Mouse (Mus musculus): Measurements from ENCODE around the gene Atp5g3.
"Not testable (repeated sequence)": the region's sequence is repeated elsewhere in the genome, so short reads cannot be mapped to it uniquely, and the experiment has no call there.

Gene Atp5g3

GRCm38 (mm10) chr2:73911175-73911700 is at the start of gene Atp5g3:
Gene Atp5g3, minus strand, starts transcription at chr2:73911326.
- peak; percentile 94 for DNase-seq (ENCODE audit: low read depth, low spot score)

DNA sequence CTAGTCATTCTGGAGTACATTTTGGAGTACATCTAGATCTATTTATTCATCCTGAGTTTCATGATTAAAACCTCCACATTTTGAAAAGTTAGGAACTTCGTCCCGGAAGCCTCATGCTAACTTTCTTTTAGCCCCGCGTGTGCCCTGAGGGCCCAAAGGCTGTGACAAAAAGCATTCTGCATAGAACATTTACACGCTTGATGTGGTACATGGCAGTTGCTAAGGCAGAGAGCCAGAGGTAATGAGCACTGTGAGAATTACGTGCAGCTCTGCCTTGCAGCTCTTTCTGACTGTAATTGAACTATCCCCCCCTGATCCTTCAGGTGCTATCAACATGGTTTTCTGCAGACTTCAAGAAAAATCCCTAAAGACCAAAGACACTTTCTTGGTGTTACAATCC is 47.2 kb upstream of the Atp5g3 start:
- DNase-seq (ENCODE audit: low read depth, low spot score), result no peak

- no peak for DNase-seq (ENCODE audit: low read depth, low spot score)
Observed at GRCm38 (mm10) chr2:73953612-73954011, 42.5 kb upstream of the Atp5g3 start.

- DNase-seq (ENCODE audit: low read depth, low spot score), result no peak
Observed at GRCm38 (mm10) chr2:73952597-73953219, 41.6 kb upstream of the Atp5g3 start.

DNA sequence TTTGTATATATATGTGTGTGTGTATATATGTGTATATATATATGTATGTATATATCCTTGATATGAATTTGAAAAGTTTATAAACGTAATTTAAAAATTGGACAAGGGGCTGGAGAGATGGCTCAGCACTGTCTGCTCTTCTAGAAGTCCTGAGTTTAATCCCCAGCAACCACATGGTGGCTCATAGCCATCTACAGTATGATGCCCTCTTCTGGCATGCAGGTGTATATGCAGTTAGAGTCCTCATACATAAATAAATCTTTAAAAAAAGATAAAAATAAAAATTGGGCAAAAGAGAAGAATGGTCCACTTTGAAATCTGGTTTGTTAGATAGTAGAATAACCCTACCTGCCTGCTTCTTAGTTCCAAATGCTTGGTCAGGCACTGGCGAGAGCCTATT is 36.2 kb upstream of the Atp5g3 start:
- DNase-seq (ENCODE audit: low read depth, low spot score), result peak; percentile 23

DNA sequence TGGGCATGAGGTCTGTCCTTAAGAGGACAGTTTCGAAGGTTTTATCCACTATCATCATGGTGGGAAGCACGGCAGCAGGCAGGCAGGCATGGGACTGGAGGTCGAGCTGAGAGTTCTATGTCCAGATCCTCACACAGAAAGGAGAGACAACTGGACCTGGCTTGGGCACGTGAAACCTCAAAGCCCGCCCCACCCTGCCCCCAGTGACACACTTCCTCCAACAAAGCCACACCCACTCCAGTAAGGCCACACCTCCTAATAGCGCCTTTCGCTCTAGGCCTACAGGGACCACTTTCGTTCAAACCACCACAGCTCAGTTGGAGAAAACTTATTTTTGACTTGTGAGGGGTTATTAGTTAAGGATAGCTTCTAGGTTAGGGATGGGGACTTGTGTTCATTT is 32.6 kb upstream of the Atp5g3 start:
- peak; percentile 15 for DNase-seq (ENCODE audit: low read depth, low spot score)

DNA sequence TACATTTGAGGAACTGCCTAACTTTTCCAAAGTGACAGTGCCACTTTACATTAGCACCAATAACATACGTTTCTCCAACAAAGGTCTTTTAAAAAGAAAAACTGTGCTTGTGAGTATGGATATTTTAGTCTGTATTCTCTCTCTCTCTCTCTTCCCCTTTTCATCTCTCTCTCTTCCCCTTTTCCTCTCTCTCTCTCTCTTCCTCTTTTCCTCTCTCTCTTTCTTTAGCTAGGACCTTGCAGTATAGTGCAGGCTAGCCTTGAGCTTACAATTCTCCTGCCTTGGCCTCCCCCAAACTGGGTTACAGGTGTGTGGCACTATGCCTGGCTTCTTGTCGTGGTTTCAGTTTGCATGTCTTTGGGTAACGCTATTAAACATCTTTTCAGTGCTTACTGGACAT is 31.7 kb upstream of the Atp5g3 start:
- peak; percentile 44 for DNase-seq (ENCODE audit: low read depth, low spot score)

DNA sequence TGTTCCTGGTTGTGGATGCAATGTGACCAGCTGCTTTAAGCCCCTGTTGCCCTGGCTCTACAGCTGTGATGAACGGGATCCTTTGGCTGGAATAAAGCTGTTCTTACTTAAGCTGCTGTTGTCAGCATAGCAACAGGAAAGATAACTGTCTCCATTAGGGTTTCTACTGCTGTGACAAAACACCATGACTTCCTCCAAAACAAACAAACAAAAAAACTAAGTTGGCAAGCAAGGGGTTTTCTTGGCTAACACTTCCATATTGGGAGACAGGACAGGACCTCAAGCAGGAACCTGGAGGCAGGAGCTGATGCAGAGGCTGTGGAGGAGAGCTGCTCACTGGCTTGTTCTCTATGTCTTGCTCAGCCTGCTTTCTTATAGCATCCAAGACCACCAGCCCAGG is 30.2 kb upstream of the Atp5g3 start:
- no peak for DNase-seq (ENCODE audit: low read depth, low spot score)

GRCm38 (mm10) chr2:73940471-73940870 is 29.3 kb upstream of the Atp5g3 start:
- no peak for DNase-seq (ENCODE audit: low read depth, low spot score)

DNA sequence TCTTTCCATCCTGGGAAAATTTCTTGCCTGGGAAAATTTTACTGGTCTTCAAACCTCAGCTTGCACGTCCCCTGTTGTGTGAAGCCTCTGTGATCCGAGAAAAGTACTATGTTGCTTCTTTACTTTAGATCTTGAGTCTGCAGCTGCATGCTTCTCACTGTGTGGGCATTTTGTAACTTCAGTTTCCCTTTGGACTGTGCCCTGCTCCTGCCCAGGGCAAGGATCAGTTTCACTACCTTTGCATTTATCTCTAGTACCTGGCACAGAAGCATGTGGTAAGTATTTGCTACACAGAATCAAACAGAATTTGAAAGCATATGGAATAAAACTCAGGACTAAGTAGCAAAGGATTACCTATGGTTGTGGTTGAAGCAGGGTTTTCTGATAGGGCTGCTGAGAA is 27.8 kb upstream of the Atp5g3 start:
- no peak for DNase-seq (ENCODE audit: low read depth, low spot score)

GRCm38 (mm10) chr2:73932676-73933313 is 21.7 kb upstream of the Atp5g3 start:
- no peak for DNase-seq (ENCODE audit: low read depth, low spot score)

- DNase-seq (ENCODE audit: low read depth, low spot score), result no peak
Observed at GRCm38 (mm10) chr2:73927711-73928110, 16.6 kb upstream of the Atp5g3 start.

- DNase-seq (ENCODE audit: low read depth, low spot score), result no peak
Observed at GRCm38 (mm10) chr2:73925539-73925938, 14.4 kb upstream of the Atp5g3 start.

- DNase-seq (ENCODE audit: low read depth, low spot score), result peak; percentile 22
Observed at GRCm38 (mm10) chr2:73925089-73925488, 14.0 kb upstream of the Atp5g3 start.

DNA sequence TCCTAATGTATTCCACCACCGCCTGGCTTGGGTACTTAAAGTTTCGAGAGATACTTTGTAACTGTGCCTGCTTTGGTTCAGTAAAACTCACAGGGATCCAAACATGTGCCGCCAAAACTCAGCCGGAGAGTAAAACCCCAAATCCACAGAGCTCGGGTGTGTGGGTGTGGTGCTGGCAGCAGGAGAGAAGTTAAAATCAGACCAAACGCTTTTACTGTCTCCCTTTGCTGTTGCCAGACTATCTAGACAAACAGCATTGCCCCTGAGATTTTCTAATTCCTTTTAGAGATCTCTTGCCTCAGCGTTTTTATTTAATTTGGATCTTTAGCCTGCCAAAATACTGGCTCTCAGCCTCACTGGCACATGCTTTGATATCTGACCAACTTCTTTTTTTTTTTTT is 8.5 kb upstream of the Atp5g3 start:
- no peak for DNase-seq (ENCODE audit: low read depth, low spot score)

DNA sequence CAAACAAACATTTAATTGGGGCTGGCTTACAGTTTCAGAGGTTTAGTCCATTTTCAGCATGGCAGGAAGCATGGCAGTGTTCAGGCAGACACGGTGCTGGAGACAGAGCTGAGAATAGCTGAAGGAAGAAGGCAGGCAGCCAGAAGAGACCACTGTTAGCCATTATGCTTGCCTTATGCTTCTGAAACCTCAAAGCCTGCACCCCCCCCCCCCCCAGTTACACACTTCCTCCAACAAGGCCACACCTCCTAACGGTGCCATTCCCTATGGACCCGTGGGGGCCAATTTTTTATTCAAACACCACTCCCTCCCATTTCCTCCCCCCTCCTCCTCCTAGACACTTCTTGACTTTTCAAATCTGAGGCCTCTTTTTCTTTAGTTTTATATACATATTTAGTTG is 1.1 kb upstream of the Atp5g3 start:
- peak; percentile 65 for DNase-seq (ENCODE audit: low read depth, low spot score)

- peak; percentile 75 for DNase-seq (ENCODE audit: low read depth, low spot score)
Observed at GRCm38 (mm10) chr2:73910571-73911174, 453 bp downstream of the Atp5g3 start.

DNA sequence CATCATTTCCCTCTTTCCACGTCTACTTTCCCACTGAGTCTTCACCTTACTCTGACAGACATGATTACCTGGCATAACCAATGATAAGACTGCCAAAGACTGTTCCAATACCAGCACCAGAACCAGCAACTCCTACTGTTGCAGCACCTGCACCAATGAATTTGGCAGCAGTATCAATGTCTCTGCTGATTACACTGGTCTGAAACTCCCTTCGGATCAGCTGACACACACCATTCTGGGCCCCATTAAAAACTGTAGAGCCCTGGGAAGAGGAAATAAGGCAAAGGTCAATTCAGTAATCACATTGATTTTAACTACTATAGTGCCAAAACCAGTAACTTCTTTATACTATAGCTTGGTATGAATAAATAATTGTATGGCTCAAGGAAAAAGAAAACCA is 2.0 kb downstream of the Atp5g3 start:
- no peak for DNase-seq (ENCODE audit: low read depth, low spot score)

DNA sequence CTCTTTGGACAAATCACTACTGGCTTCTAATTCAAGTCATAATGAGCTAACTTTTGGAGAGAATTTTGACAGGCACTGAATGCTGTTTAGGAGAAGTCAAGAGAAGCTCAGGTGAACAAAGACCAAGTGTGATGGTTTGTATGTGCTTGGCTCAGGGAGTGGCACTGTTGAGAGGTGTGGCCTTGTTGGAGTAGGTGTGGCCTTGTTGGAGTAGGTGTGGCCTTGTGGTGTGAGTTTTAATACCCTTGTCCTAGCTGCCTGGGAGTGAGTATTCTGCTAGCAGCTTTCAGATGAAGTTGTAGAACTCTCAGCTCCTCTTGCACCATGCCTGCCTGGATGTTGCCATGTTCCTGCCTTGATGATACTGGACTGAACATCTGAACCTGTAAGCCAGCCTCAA is 6.4 kb downstream of the Atp5g3 start:
- peak; percentile 35 for DNase-seq (ENCODE audit: low read depth, low spot score)

DNA sequence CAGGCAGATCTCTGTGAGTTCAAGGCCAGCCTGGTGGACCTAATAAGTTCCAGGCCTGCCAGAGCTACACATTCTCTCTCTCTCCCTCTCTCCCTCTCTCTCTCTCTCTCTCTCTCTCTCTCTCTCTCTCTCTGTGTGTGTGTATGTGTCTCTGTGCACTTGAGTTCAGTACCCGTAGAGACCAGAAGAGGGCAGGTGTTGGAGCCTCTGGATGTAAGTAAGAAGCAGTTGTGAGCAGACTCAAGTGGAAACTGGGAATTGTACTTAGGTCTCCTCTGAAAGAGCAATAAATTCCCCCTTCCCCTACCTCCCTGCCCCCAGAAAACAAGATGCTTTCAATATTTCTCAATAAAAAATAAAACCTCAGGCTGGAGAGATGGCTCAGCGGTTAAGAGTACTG is 7.6 kb downstream of the Atp5g3 start:
- DNase-seq (ENCODE audit: low read depth, low spot score), result peak; percentile 29

GRCm38 (mm10) chr2:73902328-73902727 is 8.8 kb downstream of the Atp5g3 start:
- DNase-seq (ENCODE audit: low read depth, low spot score), result not testable (repeated sequence)

DNA sequence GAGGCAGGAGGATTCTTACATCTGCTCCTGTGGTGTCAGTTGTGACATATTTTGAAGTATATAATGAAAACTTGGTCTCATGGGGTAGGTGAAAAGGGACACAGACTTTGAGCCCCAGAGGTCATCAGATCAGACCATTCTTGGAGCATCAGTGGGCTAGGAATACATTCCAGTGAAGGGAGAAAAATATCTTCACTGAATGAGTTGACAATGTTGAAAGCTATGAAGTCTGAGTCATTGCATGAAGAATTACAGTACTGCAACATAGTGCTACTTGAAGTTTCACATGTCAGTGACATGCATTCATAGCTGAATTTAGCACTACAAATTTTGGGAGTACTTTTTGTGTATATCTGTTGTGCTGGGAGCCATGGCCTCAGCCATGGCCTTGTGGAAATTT is 10.0 kb downstream of the Atp5g3 start:
- no peak for DNase-seq (ENCODE audit: low read depth, low spot score)

DNA sequence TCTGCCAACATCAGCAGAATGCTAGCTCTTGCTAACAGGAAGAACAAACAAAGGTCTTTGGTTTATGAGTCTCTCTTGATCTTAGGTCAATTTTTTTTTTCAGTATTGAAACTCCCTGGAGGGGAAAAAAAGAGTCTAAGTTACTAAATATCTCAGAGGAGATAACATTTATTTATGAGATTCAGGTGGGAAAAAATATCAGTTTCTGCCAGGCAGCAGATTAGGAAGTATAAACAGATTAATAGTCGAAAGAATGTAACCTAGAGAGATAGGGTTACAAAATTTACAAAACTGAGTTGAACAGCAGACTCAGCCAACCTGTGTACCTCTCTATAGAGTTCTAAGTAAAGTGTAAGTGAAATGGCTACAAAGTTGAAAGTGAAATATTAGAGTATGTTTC is 10.8 kb downstream of the Atp5g3 start:
- DNase-seq (ENCODE audit: low read depth, low spot score), result no peak

Data from A20 (cell line).